Comparison of ENCODE assay signal across 19 mouse cellular contexts in genomic region chr5:9389968-9390367, GRCm38 (mm10).
A peak's percentile ranks its signal among the peaks of the same experiment; 100 is the strongest.
DNase-seq lines count a peak whose midpoint lies in the region; ATAC-seq lines count a peak whose summit lies in the region.
"Had no signal": no experiment of that assay in that cellular context is flagged by ENCODE, and none has a peak within 500 bp of the region (broad histone marks: within the 10 kb centered on the region; RNA-seq: fewer than 3 reads in every experiment).

No protein-coding gene starts in this region.

- no peak overlapping the region for H3K27ac ChIP-seq in neural tube, embryonic 14.5 days (ENCODE audit: low read depth, low read length)
- H3K27ac ChIP-seq in forebrain, embryonic 10.5 days: no peak overlapping the region
- H3K27ac ChIP-seq: embryonic facial prominence, embryonic 13.5 days; heart, embryonic 10.5 days; hindbrain, embryonic 13.5 days; kidney, embryonic 15.5 days; limb, embryonic 12.5 days; liver, embryonic 13.5 days had no signal

- DNase-seq in neural tube, embryonic 10.5 days (ENCODE audit: extremely low spot score, low spot score): no peak
- DNase-seq in adrenal gland, adult 8-10 months: peak; percentile 63
- peak; percentile 50 to 53 for DNase-seq in cerebellum, adult 18-20 months
- peak; percentile 27 to 46 for DNase-seq in cerebellum, postnatal 36 days
- no peak for DNase-seq in frontal cortex, postnatal 10 days (ENCODE audit: low spot score in 2 of 2)
- DNase-seq in forebrain, embryonic 10.5 days (ENCODE audit: extremely low spot score, low spot score): no peak
- no peak for DNase-seq in adipocyte (ENCODE audit: low spot score)
- DNase-seq: gastrocnemius, postnatal 25 days; heart, postnatal 14 days; liver, embryonic 13.5 days; right cerebral cortex, postnatal 4 days; thymus, postnatal 14 days had no signal

- no peaks in the 10 kb centered on the region for H3K4me1 ChIP-seq in neural tube, embryonic 14.5 days (ENCODE audit: control insufficient read depth, insufficient read depth, low read length)
- H3K4me1 ChIP-seq in forebrain, embryonic 10.5 days: no peaks in the 10 kb centered on the region
- H3K4me1 ChIP-seq: embryonic facial prominence, embryonic 13.5 days; heart, embryonic 10.5 days; hindbrain, embryonic 13.5 days; kidney, embryonic 15.5 days; limb, embryonic 12.5 days; liver, embryonic 13.5 days had no signal

- no peaks in the 10 kb centered on the region for H3K27me3 ChIP-seq in neural tube, embryonic 14.5 days (ENCODE audit: control insufficient read depth, insufficient read depth, low read length)
- H3K27me3 ChIP-seq in forebrain, embryonic 10.5 days (ENCODE audit: poor library complexity, severe bottlenecking): no peaks in the 10 kb centered on the region
- H3K27me3 ChIP-seq: embryonic facial prominence, embryonic 13.5 days; hindbrain, embryonic 13.5 days; kidney, embryonic 15.5 days; limb, embryonic 12.5 days; liver, embryonic 13.5 days had no signal

- H3K36me3 ChIP-seq in neural tube, embryonic 14.5 days (ENCODE audit: control insufficient read depth, insufficient read depth, low read length): no peaks in the 10 kb centered on the region
- H3K36me3 ChIP-seq in forebrain, embryonic 10.5 days (replicated peaks): no peaks in the 10 kb centered on the region
- H3K36me3 ChIP-seq: embryonic facial prominence, embryonic 13.5 days; heart, embryonic 10.5 days; hindbrain, embryonic 13.5 days; kidney, embryonic 15.5 days; limb, embryonic 12.5 days; liver, embryonic 13.5 days had no signal

- WGBS in neural tube, embryonic 14.5 days: 53% methylated on average over 7 of the region's 7 CpGs
- WGBS in forebrain, embryonic 10.5 days: 87% methylated on average over 7 of the region's 7 CpGs

- ATAC-seq in neural tube, embryonic 14.5 days (ENCODE audit: low read depth): peak; percentile 61; the same call in 1 of the 2 replicates
- ATAC-seq: midbrain, embryonic 16.5 days had no signal

- H3K4me2 ChIP-seq in neural tube, embryonic 14.5 days (ENCODE audit: low read depth, low read length): no peak overlapping the region
- H3K4me2 ChIP-seq: embryonic facial prominence, embryonic 13.5 days; hindbrain, embryonic 13.5 days; kidney, embryonic 15.5 days; limb, embryonic 12.5 days; liver, embryonic 13.5 days had no signal

- H3K9me3 ChIP-seq in neural tube, embryonic 14.5 days (ENCODE audit: control insufficient read depth, low read length): no peaks in the 10 kb centered on the region
- H3K9me3 ChIP-seq in forebrain, embryonic 10.5 days: no peaks in the 10 kb centered on the region
- H3K9me3 ChIP-seq: embryonic facial prominence, embryonic 13.5 days; heart, embryonic 10.5 days; hindbrain, embryonic 13.5 days; kidney, embryonic 15.5 days; limb, embryonic 12.5 days; liver, embryonic 13.5 days had no signal

- H3K9ac ChIP-seq in neural tube, embryonic 14.5 days (replicated peaks; ENCODE audit: low read depth, low read length): no peak overlapping the region
- H3K9ac ChIP-seq: embryonic facial prominence, embryonic 13.5 days; hindbrain, embryonic 13.5 days; kidney, embryonic 15.5 days; limb, embryonic 12.5 days; liver, embryonic 13.5 days had no signal

- H3K4me3 ChIP-seq in neural tube, embryonic 14.5 days (ENCODE audit: low read depth, low read length): no peak overlapping the region
- H3K4me3 ChIP-seq in forebrain, embryonic 10.5 days: no peak overlapping the region
- H3K4me3 ChIP-seq: embryonic facial prominence, embryonic 13.5 days; heart, embryonic 10.5 days; hindbrain, embryonic 13.5 days; kidney, embryonic 15.5 days; limb, embryonic 12.5 days; liver, embryonic 13.5 days had no signal

Comparison
In these comparisons a context has a peak if more than half of its experiments do, and no peak if none do; other contexts are left out.
1. DNase-seq: peak in adrenal gland, adult 8-10 months (single experiment), cerebellum, adult 18-20 months (2 of 2) and cerebellum, postnatal 36 days (2 of 2); none in neural tube, embryonic 10.5 days (single experiment), frontal cortex, postnatal 10 days (0 of 2), forebrain, embryonic 10.5 days (single experiment) and adipocyte (single experiment).